Mouse (Mus musculus): ENCODE results near the gene Ndp. TPM values are rescaled to one million over a fixed set of nuclear protein-coding genes. Genes with fewer than 3 reads are reported as not detected.

The Ndp gene
- not detected for polyA plus RNA-seq (2014; fragmentation: Illumina TruSeq; extraction: RNeasy Lipid Tissue Mini Kit (QIAGEN cat#74804); ENCODE audit: low replicate concordance)

GRCm38 (mm10) chrX:16911241-16911873, at the start of gene Ndp:
Gene Ndp, minus strand, starts transcription at chrX:16911774.

Other genes starting within 250 kb of the Ndp start
- 335 TPM for gene Maob, start 94.4 kb downstream of the Ndp start, polyA plus RNA-seq (2014; fragmentation: Illumina TruSeq; extraction: RNeasy Lipid Tissue Mini Kit (QIAGEN cat#74804); ENCODE audit: low replicate concordance)